Mouse (Mus musculus): ENCODE results near the gene Baz2b.
A peak's percentile ranks its signal among the peaks of the same experiment; 100 is the strongest.

Baz2b gene

GRCm38 (mm10) chr2:60050667-60051460, 158.8 kb downstream of the Baz2b start:
- DNase-seq (ENCODE audit: low read depth) = no peak

GRCm38 (mm10) chr2:60049889-60050288, 159.8 kb downstream of the Baz2b start:
- no peak for DNase-seq (ENCODE audit: low read depth)

- DNase-seq (ENCODE audit: low read depth) = no peak
These were observed 160.3 kb downstream of the Baz2b start for GRCm38 (mm10) chr2:60049351-60049750.

GRCm38 (mm10) chr2:60045995-60046394, 163.6 kb downstream of the Baz2b start:
- DNase-seq (ENCODE audit: low read depth) = no peak

GRCm38 (mm10) chr2:60044988-60045387, 164.7 kb downstream of the Baz2b start:
- DNase-seq (ENCODE audit: low read depth) = no peak

- DNase-seq (ENCODE audit: low read depth) = no peak
These were observed 165.1 kb downstream of the Baz2b start for GRCm38 (mm10) chr2:60044540-60044939.

GRCm38 (mm10) chr2:60042699-60043098, 166.9 kb downstream of the Baz2b start:
- DNase-seq (ENCODE audit: low read depth) = no peak

GRCm38 (mm10) chr2:60041485-60042274, 168.0 kb downstream of the Baz2b start:
- no peak for DNase-seq (ENCODE audit: low read depth)

GRCm38 (mm10) chr2:60040162-60040561, 169.5 kb downstream of the Baz2b start:
- no peak for DNase-seq (ENCODE audit: low read depth)

GRCm38 (mm10) chr2:60037011-60037551, 172.6 kb downstream of the Baz2b start:
- DNase-seq (ENCODE audit: low read depth) = peak; percentile 10

GRCm38 (mm10) chr2:60036361-60036760, 173.3 kb downstream of the Baz2b start:
- no peak for DNase-seq (ENCODE audit: low read depth)

- no peak for DNase-seq (ENCODE audit: low read depth)
These were observed 178.6 kb downstream of the Baz2b start for GRCm38 (mm10) chr2:60030991-60031390.

GRCm38 (mm10) chr2:60029020-60029419, 180.6 kb downstream of the Baz2b start:
- DNase-seq (ENCODE audit: low read depth) = no peak

GRCm38 (mm10) chr2:60027166-60027565, 182.5 kb downstream of the Baz2b start:
- no peak for DNase-seq (ENCODE audit: low read depth)

GRCm38 (mm10) chr2:60026554-60026953, 183.1 kb downstream of the Baz2b start:
- no peak for DNase-seq (ENCODE audit: low read depth)

GRCm38 (mm10) chr2:60023777-60024176, 185.9 kb downstream of the Baz2b start:
- peak; percentile 32 for DNase-seq (ENCODE audit: low read depth)

- DNase-seq (ENCODE audit: low read depth) = no peak
These were observed 188.1 kb downstream of the Baz2b start for GRCm38 (mm10) chr2:60021556-60021955.

GRCm38 (mm10) chr2:60021138-60021537, 188.5 kb downstream of the Baz2b start:
- no peak for DNase-seq (ENCODE audit: low read depth)

- no peak for DNase-seq (ENCODE audit: low read depth)
These were observed 189.9 kb downstream of the Baz2b start for GRCm38 (mm10) chr2:60019546-60020250.

GRCm38 (mm10) chr2:60018875-60019501, 190.7 kb downstream of the Baz2b start:
- no peak for DNase-seq (ENCODE audit: low read depth)

GRCm38 (mm10) chr2:60011526-60011925, 198.1 kb downstream of the Baz2b start:
- no peak for DNase-seq (ENCODE audit: low read depth)

- no peak for DNase-seq (ENCODE audit: low read depth)
These were observed 206.0 kb downstream of the Baz2b start for GRCm38 (mm10) chr2:60003665-60004045.
